Mouse (Mus musculus): Measurements from ENCODE around the gene Tnfsf14.

Gene Tnfsf14

GRCm38 (mm10) chr17:57201841-57202724, 8.1 kb upstream of the Tnfsf14 start:
- peak; percentile 28 for DNase-seq (ENCODE audit: low read depth, low spot score)

- no peak for DNase-seq (ENCODE audit: low read depth, low spot score)
Observed at GRCm38 (mm10) chr17:57198252-57198651, 4.3 kb upstream of the Tnfsf14 start.

- no peak for DNase-seq (ENCODE audit: low read depth, low spot score)
Observed at GRCm38 (mm10) chr17:57195326-57196010, 1.5 kb upstream of the Tnfsf14 start.

GRCm38 (mm10) chr17:57194771-57195170, 794 bp upstream of the Tnfsf14 start:
- no peak for DNase-seq (ENCODE audit: low read depth, low spot score)

GRCm38 (mm10) chr17:57188510-57189192, 5.3 kb downstream of the Tnfsf14 start:
- DNase-seq (ENCODE audit: low read depth, low spot score), result no peak

GRCm38 (mm10) chr17:57185641-57186040, 8.3 kb downstream of the Tnfsf14 start:
- no peak for DNase-seq (ENCODE audit: low read depth, low spot score)

GRCm38 (mm10) chr17:57182871-57183270, 11.1 kb downstream of the Tnfsf14 start:
- no peak for DNase-seq (ENCODE audit: low read depth, low spot score)

- DNase-seq (ENCODE audit: low read depth, low spot score), result peak; percentile 35
Observed at GRCm38 (mm10) chr17:57180363-57180762, 13.6 kb downstream of the Tnfsf14 start.

- DNase-seq (ENCODE audit: low read depth, low spot score), result no peak
Observed at GRCm38 (mm10) chr17:57173351-57173750, 20.6 kb downstream of the Tnfsf14 start.

- DNase-seq (ENCODE audit: low read depth, low spot score), result peak; percentile 63
Observed at GRCm38 (mm10) chr17:57172378-57172777, 21.6 kb downstream of the Tnfsf14 start.

- DNase-seq (ENCODE audit: low read depth, low spot score), result no peak
Observed at GRCm38 (mm10) chr17:57170616-57171260, 23.2 kb downstream of the Tnfsf14 start.

GRCm38 (mm10) chr17:57166800-57167791, 26.9 kb downstream of the Tnfsf14 start:
- DNase-seq (ENCODE audit: low read depth, low spot score), result peak; percentile 91

GRCm38 (mm10) chr17:57153787-57154186, 40.2 kb downstream of the Tnfsf14 start:
- DNase-seq (ENCODE audit: low read depth, low spot score), result no peak

- no peak for DNase-seq (ENCODE audit: low read depth, low spot score)
Observed at GRCm38 (mm10) chr17:57153006-57153405, 41.0 kb downstream of the Tnfsf14 start.

GRCm38 (mm10) chr17:57148994-57149803, 44.8 kb downstream of the Tnfsf14 start, which contains the start of gene Cd70:
Gene Cd70, minus strand, starts transcription at chr17:57149777.
- no peak for DNase-seq (ENCODE audit: low read depth, low spot score)

GRCm38 (mm10) chr17:57148343-57148742, 45.6 kb downstream of the Tnfsf14 start:
- no peak for DNase-seq (ENCODE audit: low read depth, low spot score)

GRCm38 (mm10) chr17:57145115-57145514, 48.9 kb downstream of the Tnfsf14 start:
- no peak for DNase-seq (ENCODE audit: low read depth, low spot score)

- no peak for DNase-seq (ENCODE audit: low read depth, low spot score)
Observed at GRCm38 (mm10) chr17:57143704-57144103, 50.3 kb downstream of the Tnfsf14 start.

- DNase-seq (ENCODE audit: low read depth, low spot score), result no peak
Observed at GRCm38 (mm10) chr17:57139708-57140107, 54.3 kb downstream of the Tnfsf14 start.
